Mouse (Mus musculus) adrenal gland, postnatal 4 days (tissue): Measurements from ENCODE around the gene Hgd. TPM values are rescaled to one million over a fixed set of nuclear protein-coding genes. Genes with fewer than 3 reads are reported as not detected.
"Not testable (repeated sequence)": the region's sequence is repeated elsewhere in the genome, so short reads cannot be mapped to it uniquely, and the experiment has no call there.

Experiments
- DNase-seq, 2 experiments: peaks; one replicate each; pipeline ENCODE4 v3.0.0; 2021 to 2022; ENCODE audit warnings: low spot score in 2 of 2, mixed read lengths in 2 of 2
- total RNA-seq, 2 experiments: library from RNA; stranded (reverse); gene quantifications; 2 replicates each; pipeline ENCODE4 v1.2.3; 2021

The Hgd gene
- total RNA-seq, 2 experiments from 2014 or later: 4.0 to 16.9 TPM

DNA sequence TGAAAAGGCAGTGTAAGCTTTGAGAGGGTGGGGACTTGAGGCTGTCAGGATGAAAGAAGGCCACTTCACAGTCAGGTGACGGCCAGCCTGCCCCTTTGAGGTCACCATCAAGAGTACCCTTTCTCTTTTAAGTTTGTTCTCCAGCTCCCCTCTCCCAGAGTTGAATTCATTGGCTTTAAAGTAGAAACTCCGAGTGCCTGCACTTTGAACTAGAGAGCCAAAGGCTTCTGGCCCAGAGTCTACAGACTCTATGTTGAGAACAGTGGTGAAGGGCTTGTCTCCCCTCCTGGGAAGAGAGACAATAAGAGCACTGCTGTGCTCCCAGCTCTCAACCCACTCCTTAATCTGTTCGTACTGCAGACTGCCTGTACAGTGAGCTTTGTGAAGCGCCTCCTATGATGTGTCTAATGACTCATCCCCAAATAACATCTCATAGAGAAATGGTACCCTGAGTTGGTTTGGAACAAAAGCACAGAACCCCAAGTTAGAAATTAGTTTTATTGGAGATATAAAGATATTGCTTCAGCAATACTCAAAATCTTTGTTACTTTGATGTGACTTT, 46.5 kb downstream of the Hgd start:
- DNase-seq: no peak

DNA sequence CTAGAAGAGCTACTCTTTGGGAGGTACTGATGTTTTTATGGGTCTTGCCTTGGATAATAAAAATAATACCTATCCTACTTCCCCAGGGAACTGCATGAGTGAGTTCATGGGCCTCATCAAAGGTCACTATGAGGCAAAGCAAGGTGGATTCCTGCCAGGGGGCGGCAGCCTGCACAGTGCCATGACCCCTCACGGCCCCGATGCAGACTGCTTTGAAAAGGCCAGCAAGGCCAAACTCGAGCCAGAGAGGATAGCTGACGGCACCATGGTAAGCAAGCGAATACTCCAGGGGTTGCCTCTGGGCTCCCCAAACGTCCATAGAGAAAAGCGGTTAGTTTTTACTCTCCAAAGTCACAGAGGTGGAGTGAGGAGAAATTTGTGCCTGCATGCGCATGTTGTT, 48.4 kb downstream of the Hgd start:
- DNase-seq: no peak

DNA sequence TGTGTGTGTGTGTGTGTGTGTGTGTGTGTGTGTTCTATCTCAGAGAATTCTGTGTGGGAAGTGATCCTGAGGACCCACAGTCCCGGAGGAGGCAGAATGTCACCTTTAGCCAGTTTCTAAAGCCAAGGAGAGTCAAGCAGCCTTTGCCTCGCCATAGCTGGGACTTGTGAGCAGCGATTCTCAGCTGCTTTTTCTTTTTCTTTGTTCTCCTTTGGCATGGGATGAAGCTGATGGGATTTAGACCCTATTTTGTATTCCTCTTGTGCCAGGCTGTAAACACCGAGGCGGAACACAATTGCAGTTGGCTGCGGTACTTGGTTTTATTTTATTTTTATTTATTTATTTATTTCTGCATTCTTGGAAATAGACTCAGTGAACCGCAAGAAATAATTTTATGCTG, 49.1 kb downstream of the Hgd start:
- no peak for DNase-seq

- no peak for DNase-seq
These were observed 54.6 kb downstream of the Hgd start for GRCm38 (mm10) chr16:37634578-37634977.

DNA sequence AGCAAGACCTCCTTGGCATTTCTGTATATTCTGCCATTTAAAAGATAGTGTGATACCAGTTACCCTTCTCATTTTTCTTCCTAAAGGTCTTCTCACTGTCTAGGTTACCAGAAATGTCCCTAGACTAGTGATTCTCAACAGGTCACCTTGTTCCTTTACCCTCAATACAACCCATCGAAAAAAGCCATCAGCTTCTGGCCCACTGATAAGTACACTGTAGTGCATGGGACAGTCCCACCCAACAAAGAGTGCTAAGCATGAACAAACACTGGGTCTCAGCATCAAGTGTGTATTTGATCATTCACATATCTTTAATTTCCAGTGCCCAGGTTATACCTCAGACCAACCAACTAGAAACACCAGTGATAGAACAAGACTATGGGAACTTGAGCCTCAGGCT, 55.1 kb downstream of the Hgd start:
- no peak for DNase-seq

- no peak for DNase-seq
These were observed 56.2 kb downstream of the Hgd start for GRCm38 (mm10) chr16:37636107-37636506.

GRCm38 (mm10) chr16:37637802-37638201, 57.8 kb downstream of the Hgd start:
- no peak for DNase-seq

- not testable (repeated sequence) for DNase-seq
These were observed 60.6 kb downstream of the Hgd start for GRCm38 (mm10) chr16:37640522-37640921.

DNA sequence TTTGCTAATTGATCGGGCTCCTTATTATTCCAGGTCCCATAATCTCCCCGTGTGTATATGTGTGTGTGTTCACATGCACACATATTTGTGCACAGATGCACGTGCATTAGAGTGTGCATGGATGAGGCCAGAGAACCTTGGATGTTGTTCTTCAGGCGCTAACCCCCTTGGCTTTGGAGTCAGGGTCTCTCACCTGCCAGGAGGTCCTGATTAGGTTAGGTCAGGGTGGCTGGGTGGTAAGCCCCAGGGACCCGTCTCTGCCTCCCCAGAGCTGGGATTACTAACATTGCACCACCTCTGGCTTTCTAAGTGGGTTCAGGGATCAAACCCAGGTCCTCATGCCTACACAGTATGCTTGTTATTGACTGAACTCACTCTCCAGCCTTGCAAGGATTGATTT, 64.5 kb downstream of the Hgd start:
- no peak for DNase-seq

- no peak for DNase-seq
These were observed 65.3 kb downstream of the Hgd start for GRCm38 (mm10) chr16:37645211-37645610.

- no peak for DNase-seq
These were observed 65.8 kb downstream of the Hgd start for GRCm38 (mm10) chr16:37645799-37646198.

GRCm38 (mm10) chr16:37647067-37647466, 67.1 kb downstream of the Hgd start:
- DNase-seq: no peak

- DNase-seq: no peak
These were observed 68.0 kb downstream of the Hgd start for GRCm38 (mm10) chr16:37647936-37648335.

GRCm38 (mm10) chr16:37649068-37649467, 69.1 kb downstream of the Hgd start:
- DNase-seq: no peak

DNA sequence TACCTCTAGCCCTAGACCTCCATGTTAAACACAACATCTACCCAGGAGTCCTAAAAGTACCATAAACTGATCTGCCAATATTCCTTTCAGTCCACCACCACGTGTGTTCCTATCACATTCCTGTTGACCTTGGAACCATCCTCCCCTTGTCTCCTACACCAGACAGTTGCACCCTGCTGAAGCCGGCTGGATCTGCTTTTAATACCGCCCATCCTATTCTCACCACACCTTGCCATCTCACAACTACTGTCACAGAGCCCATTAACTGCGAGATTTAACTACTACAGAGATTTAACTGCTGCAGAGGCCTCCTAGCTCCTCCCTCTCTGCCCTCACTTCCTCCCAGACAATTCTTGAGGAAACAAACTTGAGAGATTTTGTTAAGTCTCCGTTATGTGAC, 71.5 kb downstream of the Hgd start:
- DNase-seq: no peak

- no peak for DNase-seq
These were observed 72.7 kb downstream of the Hgd start for GRCm38 (mm10) chr16:37652654-37653053.

DNA sequence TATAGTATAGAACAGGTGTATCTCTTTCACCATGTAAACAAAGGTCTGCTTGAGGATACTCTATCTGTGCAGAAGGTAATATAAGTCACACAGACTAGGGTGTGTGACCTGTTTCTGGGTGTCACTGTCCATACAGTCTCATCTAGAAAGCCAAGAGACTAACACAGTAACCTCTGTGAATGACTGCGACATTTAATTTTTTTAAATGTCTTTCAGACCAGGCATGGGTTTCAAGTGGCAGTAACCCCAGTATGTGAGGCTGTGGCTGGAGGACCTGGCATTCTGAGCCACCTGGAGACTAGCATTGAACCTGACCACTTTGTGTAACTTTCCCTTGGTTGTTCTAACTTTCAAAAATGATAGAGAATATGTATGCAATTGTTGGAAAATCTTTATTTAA, 73.1 kb downstream of the Hgd start:
- DNase-seq: no peak

DNA sequence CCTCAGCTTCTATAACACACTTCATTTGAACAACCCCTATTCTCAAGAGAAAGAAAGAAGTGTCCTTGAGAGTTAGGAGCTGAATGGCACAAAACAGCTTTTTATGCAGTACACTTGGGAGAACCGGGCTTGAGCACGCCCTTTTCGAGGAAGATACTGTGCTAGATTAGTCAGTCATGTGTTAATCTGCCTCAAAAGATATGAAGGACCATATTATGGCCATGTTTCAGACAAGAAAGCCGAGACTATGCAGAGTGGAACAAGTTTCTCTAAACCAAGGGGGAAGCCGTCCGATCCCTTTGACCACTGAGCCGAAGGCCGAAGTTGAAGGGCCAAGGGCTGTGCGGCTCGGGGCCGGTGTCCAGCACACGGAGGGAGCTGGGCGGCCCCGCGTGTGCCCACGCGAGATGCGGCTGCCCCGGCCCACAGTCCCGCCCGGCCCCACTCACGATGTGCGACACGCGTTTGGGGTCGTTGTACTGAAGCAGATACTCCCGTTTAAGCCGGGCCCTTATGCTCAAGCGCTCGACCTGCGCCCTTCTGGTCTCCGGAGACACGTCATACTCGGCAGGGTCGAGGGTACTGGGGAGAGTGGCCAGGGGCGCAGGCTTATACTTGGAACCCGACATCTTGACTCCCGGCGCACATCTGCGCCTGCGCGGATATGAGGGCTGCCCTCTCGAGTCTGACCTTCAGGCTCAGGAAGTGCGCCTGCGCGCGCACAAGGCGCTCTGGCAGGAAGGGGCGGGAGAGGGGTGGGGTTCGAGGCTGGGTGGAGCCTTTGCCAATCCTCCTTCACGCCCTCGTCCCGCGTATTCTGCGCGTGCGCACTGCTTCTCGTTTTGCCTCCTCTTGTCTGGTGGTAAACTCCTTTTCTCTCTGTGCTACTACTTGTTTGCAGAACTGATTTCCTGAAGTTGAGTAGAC, 74.0 kb downstream of the Hgd start, which contains the start of gene Ndufb4:
Ndufb4 (minus strand) TSS at position 723 of the 927 bp plus-strand sequence.
- peak; percentile 85 to 96 for DNase-seq

- DNase-seq: no peak
These were observed 75.0 kb downstream of the Hgd start for GRCm38 (mm10) chr16:37654831-37655455.

GRCm38 (mm10) chr16:37655756-37656347, 75.9 kb downstream of the Hgd start:
- DNase-seq: no peak

DNA sequence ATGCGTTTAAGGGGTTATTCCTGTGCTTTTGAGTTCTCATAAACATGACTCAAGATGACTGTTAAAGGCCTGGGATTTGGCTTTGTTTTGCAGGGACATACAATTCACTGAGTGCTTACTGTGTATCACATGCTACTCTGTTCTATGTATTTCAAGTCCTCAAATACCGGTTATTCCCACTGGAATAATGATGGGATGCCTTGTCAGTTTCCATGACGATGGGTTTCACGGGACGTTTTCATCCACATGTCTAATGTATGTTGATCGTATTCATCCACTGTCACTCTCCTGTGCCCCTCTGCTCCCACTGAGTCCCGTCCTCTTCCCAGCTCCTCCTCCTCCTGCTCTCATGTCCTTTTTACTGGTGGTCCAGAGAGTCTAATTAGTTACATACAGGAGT, 76.8 kb downstream of the Hgd start:
- DNase-seq: no peak
